Mouse (Mus musculus) yolk sac, embryonic 10.5 days (tissue): ENCODE data around the gene Cldn34b1.
"Not testable (repeated sequence)": the region's sequence is repeated elsewhere in the genome, so short reads cannot be mapped to it uniquely, and the experiment has no call there.

Experiments used
- DNase-seq: peaks from one replicate; pipeline ENCODE4 v3.0.0-alpha.2; 2017; ENCODE audit warnings: low spot score

Gene Cldn34b1

DNA sequence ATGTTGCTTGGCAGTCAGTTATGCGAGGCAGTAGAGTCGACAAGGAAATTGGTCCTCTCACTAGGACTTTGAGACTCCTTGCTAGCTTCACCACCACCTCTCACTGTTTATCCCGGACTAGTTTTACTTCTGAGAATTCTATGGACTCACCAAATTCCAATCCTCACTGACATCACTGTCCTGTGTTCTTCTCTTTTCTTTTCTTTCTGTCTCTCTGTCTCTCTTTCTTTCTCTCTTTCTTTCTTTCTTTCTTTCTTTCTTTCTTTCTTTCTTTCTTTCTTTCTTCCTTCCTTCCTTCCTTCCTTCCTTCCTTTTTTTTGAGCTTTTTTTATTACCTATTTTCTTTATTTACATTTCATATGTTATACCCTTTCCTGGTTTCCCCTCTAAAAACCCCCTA is at the start of gene Cldn34b1:
Gene Cldn34b1, minus strand, starts transcription at position 101 of the 400 bp plus-strand sequence.
- DNase-seq: not testable (repeated sequence)

DNA sequence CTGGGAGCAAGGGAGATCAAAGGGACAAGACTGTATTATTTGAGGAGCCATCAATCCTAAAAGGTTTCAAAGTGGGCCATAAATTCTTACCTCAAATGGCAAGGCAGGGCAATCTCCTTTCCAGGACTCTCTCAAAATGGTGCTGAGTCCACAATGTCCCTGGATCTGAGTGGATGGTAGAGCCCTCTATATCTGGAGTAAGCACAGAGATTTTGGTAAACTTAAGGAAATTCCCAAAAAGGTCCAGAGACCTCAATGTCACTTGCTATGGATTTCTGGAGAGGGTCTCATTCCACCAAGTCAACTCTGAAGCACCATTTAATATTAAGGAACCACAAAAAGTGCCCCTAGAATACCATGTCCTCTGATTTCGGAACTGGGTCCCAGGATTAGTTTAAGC is 45.8 kb upstream of the Cldn34b1 start, which contains the start of gene Magea6:
Gene Magea6, minus strand, starts transcription at position 101 of the 400 bp plus-strand sequence.
- not testable (repeated sequence) for DNase-seq
